Mouse (Mus musculus): Measurements from ENCODE around the gene Tll1.

Gene Tll1

DNA sequence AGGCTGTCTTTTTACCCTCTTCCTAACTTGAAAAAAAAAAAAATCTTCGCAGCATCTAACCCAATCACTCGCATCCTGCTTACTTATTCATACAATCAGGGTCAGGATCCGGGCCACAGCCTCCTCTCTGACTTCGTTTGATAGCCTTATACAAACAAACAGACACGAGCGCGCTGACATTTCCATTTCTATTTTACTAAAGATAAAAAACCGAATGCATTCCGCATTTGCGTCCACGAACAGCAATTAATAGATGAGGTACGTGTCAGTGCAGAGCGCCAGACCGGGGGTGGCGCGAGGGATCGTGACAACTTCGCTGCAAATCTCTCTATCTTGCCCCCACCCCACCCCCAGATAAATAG is at the start of gene Tll1:
Gene Tll1 (minus strand): TSS at position 248 of the 362 bp plus-strand sequence.
- no peak for DNase-seq (ENCODE audit: low spot score in 2 of 2)

GRCm38 (mm10) chr8:64238645-64239044 is 32.6 kb upstream of the Tll1 start:
- no peak for DNase-seq (ENCODE audit: low spot score in 2 of 2)

DNA sequence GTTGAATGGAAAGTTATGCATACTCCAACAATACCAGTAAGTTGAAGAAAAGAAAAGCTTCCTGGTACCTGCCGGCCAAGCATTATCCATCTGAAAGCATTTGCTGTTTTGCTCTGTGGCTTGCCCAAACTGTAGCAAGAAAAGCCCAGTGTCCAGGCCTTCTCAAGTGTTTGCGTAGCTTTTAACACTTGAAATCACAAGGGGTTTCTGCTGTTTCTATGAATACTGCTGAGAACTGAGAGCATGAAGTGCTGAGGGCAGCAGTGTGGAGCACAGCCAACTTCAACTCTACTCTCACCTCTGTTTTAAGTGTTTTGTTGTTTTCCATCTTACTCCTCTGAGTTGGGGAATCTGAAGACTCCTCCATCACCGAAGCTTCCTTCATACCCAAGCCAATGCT is 15.5 kb upstream of the Tll1 start:
- DNase-seq (ENCODE audit: low spot score in 2 of 2), result no peak

GRCm38 (mm10) chr8:64217644-64218043 is 11.6 kb upstream of the Tll1 start:
- DNase-seq (ENCODE audit: low spot score in 2 of 2), result no peak

GRCm38 (mm10) chr8:64216252-64216651 is 10.2 kb upstream of the Tll1 start:
- DNase-seq (ENCODE audit: low spot score in 2 of 2), result no peak

GRCm38 (mm10) chr8:64215374-64215773 is 9.3 kb upstream of the Tll1 start:
- no peak for DNase-seq (ENCODE audit: low spot score in 2 of 2)

DNA sequence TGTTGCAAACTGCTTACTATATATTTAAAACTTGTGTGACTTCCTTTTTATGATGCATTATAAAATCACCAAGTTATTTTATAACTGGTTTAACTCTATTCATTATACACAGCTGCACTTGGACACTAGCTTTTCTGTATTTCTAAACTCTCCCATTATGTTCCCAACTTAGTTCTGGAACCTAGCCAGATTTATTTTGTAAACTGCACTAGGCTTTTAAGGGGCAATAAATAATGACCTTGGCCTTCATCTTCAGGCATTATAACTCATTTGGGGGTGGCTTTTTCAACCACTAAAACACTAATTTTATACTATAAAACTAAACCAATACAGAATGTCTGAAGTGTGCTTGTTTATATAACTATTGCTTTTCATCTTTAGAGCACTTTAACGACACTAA is 8.8 kb upstream of the Tll1 start:
- DNase-seq (ENCODE audit: low spot score in 2 of 2), result no peak

- no peak for DNase-seq (ENCODE audit: low spot score in 2 of 2)
Observed at GRCm38 (mm10) chr8:64206411-64206861, 365 bp upstream of the Tll1 start.

DNA sequence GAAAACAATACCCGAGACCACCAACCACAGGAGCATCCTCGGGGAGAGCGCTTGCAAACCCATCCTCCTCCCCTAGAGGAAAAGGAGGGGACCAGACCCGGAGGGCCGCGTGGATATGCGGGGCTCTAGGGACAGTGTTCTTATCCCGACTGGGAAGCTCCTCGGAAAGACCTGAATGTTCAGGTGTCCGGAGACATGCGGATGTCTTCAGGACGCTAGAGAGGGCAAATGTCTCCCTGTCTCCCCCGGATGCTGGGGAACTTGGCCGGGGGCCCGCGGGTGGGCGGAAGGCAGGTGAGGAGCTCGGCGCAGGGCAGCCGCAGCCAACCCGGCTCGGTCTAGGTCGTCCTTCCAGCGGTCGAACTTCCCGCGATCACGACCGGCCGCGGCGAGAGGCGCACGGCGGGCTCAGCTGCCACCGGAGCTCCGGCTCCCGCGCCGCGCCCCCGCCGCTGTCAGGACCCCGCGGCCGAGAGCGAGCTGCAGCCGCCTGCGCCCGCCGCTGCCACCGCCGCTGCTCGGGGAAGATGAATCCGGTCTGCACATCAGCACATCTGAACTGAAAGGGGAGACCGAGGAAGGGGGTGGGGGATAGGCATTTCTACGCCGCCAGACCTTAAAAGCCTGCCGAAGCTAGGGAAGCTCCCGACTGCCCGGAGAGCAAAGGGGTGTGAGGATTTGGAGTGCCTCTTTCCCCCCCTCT is 599 bp downstream of the Tll1 start:
- no peak for DNase-seq (ENCODE audit: low spot score in 2 of 2)

DNA sequence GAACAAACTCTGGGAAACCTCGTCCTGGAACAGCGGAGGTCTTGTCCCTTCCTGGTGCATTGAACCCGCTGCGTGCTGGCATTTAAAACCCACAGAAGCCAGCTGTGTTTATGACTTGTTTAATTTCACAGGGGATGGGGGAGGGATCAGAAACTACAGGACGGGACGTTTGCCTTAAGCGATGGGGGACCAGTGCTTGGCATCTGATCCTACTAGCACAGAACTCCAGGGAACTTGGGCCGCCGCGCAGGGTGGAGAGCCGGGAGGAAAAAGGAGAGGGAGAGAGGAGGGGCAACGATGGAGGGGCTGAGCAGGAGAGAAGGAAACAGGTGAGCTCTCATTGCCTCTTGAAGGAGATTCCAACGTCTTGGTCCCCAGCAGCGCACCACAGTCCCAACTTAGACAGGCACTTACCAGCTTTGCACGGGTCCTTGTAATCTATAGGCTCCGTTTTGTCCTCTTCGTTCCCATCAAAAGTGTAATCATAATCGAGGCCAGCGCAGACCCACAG is 1.2 kb downstream of the Tll1 start:
- DNase-seq (ENCODE audit: low spot score in 2 of 2), result no peak

GRCm38 (mm10) chr8:64204167-64204566 is 1.9 kb downstream of the Tll1 start:
- no peak for DNase-seq (ENCODE audit: low spot score in 2 of 2)

- DNase-seq (ENCODE audit: low spot score in 2 of 2), result no peak
Observed at GRCm38 (mm10) chr8:64198326-64198725, 7.7 kb downstream of the Tll1 start.

DNA sequence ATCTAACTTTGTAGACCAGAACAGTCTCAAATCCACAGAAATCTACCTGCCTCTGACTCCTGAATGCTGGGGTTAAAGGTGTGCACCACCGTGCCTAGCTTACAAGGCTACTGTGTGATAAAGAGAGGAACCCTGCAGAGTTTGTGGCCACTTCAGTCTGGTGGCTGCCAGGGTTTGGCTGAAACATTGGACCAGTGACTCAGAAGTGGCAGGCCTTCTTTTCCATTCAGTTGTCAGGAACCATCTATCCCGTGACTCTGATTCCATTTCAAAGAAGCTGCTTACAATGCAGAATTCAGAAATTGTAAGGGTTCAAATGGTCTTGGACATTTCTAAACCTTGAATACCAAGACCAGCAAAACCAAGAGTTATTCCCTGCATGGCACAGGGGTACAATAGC is 12.7 kb downstream of the Tll1 start:
- DNase-seq (ENCODE audit: low spot score in 2 of 2), result no peak

GRCm38 (mm10) chr8:64187881-64188280 is 18.2 kb downstream of the Tll1 start:
- DNase-seq (ENCODE audit: low spot score in 2 of 2), result no peak

DNA sequence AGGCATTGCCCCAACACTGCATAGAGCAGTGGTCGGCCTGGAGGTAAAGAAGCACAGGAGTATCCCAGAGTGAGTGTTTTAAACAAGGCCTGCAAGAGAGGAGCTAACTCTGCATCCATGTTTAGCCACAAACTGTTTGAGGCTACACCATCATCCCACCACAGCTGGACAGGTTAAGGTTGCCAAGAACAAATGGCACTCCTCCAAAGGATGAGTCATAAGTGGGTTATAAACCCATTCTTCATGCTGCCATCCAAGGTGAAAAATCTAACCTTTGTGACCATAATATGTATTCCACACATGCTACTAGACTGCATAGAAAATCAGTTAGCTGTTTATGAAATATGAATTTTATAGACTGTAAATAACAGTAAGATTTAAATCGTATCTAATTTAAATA is 29.1 kb downstream of the Tll1 start:
- no peak for DNase-seq (ENCODE audit: low spot score in 2 of 2)

GRCm38 (mm10) chr8:64174916-64175315 is 31.2 kb downstream of the Tll1 start:
- DNase-seq (ENCODE audit: low spot score in 2 of 2), result no peak

- no peak for DNase-seq (ENCODE audit: low spot score in 2 of 2)
Observed at GRCm38 (mm10) chr8:64173759-64174158, 32.3 kb downstream of the Tll1 start.

DNA sequence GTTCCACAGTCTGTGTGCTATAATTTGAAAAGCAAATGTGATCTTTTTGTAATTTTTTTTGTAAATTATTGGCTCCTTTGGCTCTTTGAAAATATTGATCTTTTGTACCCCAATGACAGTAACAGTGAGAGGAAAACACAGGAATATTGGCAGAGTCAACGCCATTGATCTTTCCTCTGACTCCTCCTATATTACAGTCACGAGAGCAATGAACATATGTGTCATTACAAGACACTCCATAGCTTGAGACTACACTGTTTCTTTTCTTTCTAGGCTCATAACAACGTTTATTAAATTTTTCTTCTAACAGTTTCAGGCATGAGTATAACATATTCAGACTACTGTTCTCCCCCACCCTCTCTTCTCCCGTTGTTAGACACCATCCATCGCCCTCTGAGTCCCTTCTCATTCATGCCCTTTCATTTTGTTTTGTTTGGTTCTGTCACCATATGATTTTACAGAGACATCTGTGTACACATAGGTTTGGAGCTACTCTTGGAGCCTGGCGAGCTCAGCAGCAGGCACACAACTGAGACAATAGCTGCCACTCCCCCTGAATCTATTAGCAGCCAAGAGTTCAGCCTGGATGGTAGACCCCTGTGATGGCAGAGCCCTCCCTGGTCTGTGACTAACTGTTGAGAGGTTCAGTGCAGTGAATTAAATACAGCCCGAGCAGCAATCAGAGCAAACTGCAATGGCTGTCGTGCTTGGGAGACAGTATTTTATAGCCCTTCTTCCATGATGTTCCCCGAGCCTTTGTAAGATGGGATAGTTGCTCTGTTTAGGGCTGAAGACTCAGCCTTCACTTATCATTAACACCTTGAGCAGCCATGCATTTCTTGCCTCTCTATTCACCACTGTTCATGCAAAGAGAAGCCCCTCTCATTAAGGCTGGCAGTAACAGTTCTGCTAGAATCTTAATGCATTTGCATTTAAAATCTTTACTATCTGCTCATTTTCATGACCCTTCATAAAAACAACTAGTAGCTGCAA is 52.9 kb downstream of the Tll1 start:
- DNase-seq (ENCODE audit: low spot score in 2 of 2), result no peak

- no peak for DNase-seq (ENCODE audit: low spot score in 2 of 2)
Observed at GRCm38 (mm10) chr8:64152216-64152804, 53.8 kb downstream of the Tll1 start.

GRCm38 (mm10) chr8:64136593-64136992 is 69.5 kb downstream of the Tll1 start:
- no peak for DNase-seq (ENCODE audit: low spot score in 2 of 2)

DNA sequence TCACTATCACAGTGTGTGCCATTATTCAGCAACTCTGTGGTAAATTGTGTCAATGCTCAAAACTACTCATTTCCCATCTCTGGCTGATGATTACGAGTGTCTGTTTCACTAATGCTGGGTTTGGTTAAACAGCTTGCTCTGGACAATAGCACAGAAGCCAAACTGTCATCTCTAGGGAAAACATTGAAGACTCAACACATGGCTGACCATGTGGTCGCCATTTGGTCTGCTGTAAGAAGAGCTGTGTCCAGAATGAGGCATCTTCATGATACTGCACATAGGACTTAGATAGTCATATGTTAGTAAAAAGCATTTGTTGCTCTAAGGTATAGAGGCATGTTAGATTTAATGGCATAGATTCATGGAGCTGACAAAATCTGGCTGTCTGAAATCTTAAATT is 98.9 kb downstream of the Tll1 start:
- no peak for DNase-seq (ENCODE audit: low spot score in 2 of 2)

DNA sequence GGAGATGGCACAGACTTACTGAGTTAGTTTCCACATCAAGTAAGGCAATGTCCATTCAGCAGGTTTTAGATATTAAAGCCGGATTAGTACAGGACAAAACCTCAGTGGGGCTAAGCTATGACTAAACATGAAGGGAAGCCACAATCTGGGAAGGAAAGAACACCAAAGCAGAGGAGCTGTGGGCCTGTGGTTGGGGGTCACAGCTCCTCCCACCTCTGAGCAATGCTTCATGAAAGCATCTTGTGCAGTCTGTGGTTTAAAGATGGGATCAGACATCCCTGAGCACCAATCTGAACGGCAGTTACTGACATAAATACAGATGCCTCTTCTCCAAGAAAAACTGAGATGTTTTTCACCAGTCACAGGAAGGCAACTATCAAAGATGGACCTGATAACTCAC is 132.7 kb downstream of the Tll1 start:
- DNase-seq (ENCODE audit: low spot score in 2 of 2), result no peak

All from spleen, postnatal 14 days (tissue).